Mouse (Mus musculus): ENCODE results near the gene Pip5k1b. TPM values are rescaled to one million over a fixed set of nuclear protein-coding genes. Genes with fewer than 3 reads are reported as not detected.

Gene Pip5k1b
- polyA plus RNA-seq, 1 experiment = 0.68 TPM

DNA sequence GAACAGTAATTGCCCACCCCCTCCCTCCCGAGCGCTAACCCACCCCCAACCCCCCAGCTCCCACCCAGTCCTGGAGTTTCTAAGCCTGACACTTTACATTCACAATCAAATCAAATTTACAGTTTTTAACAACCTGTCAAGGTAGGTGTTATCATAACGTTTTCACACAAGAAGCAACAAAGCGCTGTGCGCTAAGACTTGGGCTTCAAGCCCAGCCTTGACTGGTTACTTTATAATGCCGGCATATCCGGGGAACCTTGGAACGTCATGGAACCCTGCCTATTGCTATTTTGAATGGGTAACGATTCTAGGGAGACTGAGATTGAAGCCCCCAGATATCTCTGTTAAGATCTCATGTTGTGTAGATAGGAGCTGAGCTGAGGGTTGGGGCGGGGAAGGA, 237.5 kb downstream of the Pip5k1b start:
- Histone ChIP-seq H3K27me3 (ENCODE audit: control insufficient read depth, insufficient read depth, insufficient read length) (peaks cover 4% of the 10 kb centered on the region), H3K79me2 (ENCODE audit: control insufficient read depth, insufficient read depth) (no peaks in the 10 kb centered on the region), H3K79me3 (ENCODE audit: low read depth) (no peaks in the 10 kb centered on the region), H3ac (ENCODE audit: control insufficient read depth, insufficient read length, low read depth) (no peak overlapping the region), H3K36me3 (ENCODE audit: control insufficient read depth, insufficient read depth) (no peaks in the 10 kb centered on the region), H3K4me3 (ENCODE audit: insufficient read depth, poor library complexity, severe bottlenecking) (no peak overlapping the region)
- TF ChIP-seq USF1 (IDR thresholded peaks at IDR 0.05; ENCODE audit: low read depth) (no peak), CEBPB (IDR thresholded peaks at IDR 0.05; ENCODE audit: low read depth) (no peak), MYOG (IDR thresholded peaks at IDR 0.05; ENCODE audit: control insufficient read depth, extremely low read depth, insufficient read length) (no peak), MAX (IDR thresholded peaks at IDR 0.05) (no peak), FOSL1 (IDR thresholded peaks at IDR 0.05; ENCODE audit: insufficient read depth, low read length, poor library complexity, severe bottlenecking) (no peak), CTCF (IDR thresholded peaks at IDR 0.05; ENCODE audit: control insufficient read depth, insufficient read depth, insufficient read length) (no peak)

- no peaks in the 10 kb centered on the region for H3K36me3 ChIP-seq (ENCODE audit: control insufficient read depth, insufficient read depth)
- no peak overlapping the region for H3ac ChIP-seq (ENCODE audit: control insufficient read depth, insufficient read length, low read depth)
- peaks cover 4% of the 10 kb centered on the region for H3K27me3 ChIP-seq (ENCODE audit: control insufficient read depth, insufficient read depth, insufficient read length)
- no peaks in the 10 kb centered on the region for H3K79me3 ChIP-seq (ENCODE audit: low read depth)
- no peaks in the 10 kb centered on the region for H3K79me2 ChIP-seq (ENCODE audit: control insufficient read depth, insufficient read depth)
- no peak overlapping the region for H3K4me3 ChIP-seq (ENCODE audit: insufficient read depth, poor library complexity, severe bottlenecking)
- no peak for TF ChIP-seq MAX (IDR thresholded peaks at IDR 0.05)
- TF ChIP-seq MYOD1 (IDR thresholded peaks at IDR 0.05; ENCODE audit: control insufficient read depth, insufficient read length, low read depth) = no peak
- no peak for TF ChIP-seq MYOG (IDR thresholded peaks at IDR 0.05; ENCODE audit: control insufficient read depth, extremely low read depth, insufficient read length)
- TF ChIP-seq USF1 (IDR thresholded peaks at IDR 0.05; ENCODE audit: low read depth) = no peak
- TF ChIP-seq CEBPB (IDR thresholded peaks at IDR 0.05; ENCODE audit: low read depth) = no peak
- no peak for TF ChIP-seq FOSL1 (IDR thresholded peaks at IDR 0.05; ENCODE audit: insufficient read depth, low read length, poor library complexity, severe bottlenecking)
- TF ChIP-seq CTCF (IDR thresholded peaks at IDR 0.05; ENCODE audit: control insufficient read depth, insufficient read depth, insufficient read length) = no peak
Measured at GRCm38 (mm10) chr19:24317731-24318130, 237.9 kb downstream of the Pip5k1b start.

DNA sequence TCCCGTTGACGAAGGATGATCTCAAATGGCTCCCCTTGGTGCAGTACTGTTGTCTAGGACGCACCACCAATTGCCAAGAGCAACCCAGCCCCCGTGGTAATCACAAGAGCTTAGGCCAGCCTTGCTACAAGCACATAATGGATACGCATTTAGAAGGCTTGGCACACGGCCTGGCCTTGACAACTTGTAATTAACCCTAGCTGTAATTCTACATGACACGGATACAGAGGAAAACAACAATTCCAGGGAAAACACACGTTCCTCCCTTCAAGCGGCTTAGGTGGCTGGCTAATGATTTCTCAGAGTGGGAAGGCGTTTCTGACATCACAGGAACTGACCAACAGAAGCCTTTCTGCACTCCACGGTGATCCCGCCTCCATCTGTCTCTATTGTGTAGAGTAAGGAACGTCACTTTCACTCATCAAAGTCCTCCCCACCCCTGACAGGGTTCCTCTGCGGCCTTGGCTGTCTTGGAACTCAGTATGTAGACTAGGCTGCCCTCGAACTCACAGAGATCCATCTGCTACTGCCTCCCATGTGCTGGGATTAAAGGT, 238.6 kb downstream of the Pip5k1b start:
- Histone ChIP-seq H3K4me3 (ENCODE audit: insufficient read depth, poor library complexity, severe bottlenecking) (no peak overlapping the region), H3K36me3 (ENCODE audit: control insufficient read depth, insufficient read depth) (no peaks in the 10 kb centered on the region), H3K79me3 (ENCODE audit: low read depth) (no peaks in the 10 kb centered on the region), H3K79me2 (ENCODE audit: control insufficient read depth, insufficient read depth) (no peaks in the 10 kb centered on the region), H3K27me3 (ENCODE audit: control insufficient read depth, insufficient read depth, insufficient read length) (peaks cover 4% of the 10 kb centered on the region), H3ac (ENCODE audit: control insufficient read depth, insufficient read length, low read depth) (no peak overlapping the region)
- TF ChIP-seq USF1 (IDR thresholded peaks at IDR 0.05; ENCODE audit: low read depth) (no peak), MYOG (IDR thresholded peaks at IDR 0.05; ENCODE audit: control insufficient read depth, extremely low read depth, insufficient read length) (no peak), MAX (IDR thresholded peaks at IDR 0.05) (no peak), CEBPB (IDR thresholded peaks at IDR 0.05; ENCODE audit: low read depth) (no peak), MYOD1 (IDR thresholded peaks at IDR 0.05; ENCODE audit: control insufficient read depth, insufficient read length, low read depth) (no peak), CTCF (IDR thresholded peaks at IDR 0.05; ENCODE audit: control insufficient read depth, insufficient read depth, insufficient read length) (no peak), FOSL1 (IDR thresholded peaks at IDR 0.05; ENCODE audit: insufficient read depth, low read length, poor library complexity, severe bottlenecking) (no peak)

DNA sequence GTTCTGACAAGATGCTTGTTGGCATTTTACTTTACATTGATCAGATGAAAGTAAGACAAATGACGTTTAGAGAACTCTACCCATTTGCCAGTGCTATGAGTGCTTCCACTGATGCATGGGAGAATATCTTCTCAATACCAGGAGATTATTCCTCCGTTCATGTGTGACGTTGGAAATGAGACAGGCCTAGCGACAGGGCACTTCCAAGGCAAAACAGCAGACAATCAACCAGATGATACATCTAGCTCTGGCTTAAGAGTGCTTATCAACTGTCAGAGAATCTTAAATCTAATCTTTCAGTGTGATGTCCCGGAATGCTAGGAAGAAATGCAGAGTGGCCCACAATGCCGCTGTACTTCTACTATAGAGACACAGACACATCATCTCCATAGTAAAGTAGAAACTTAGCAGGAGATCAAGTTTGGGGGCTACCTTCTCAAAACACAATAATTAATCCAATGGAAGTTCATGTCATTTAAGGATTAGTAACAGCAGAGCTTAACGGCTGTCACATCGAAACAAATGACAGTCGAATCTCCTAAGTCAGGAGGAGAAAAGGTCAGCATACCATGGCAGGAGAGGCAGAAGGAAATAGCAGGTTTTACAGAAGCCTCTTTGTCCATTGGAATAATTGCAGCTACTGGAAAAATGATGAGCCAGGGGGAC, 239.5 kb downstream of the Pip5k1b start:
- no peak overlapping the region for H3ac ChIP-seq (ENCODE audit: control insufficient read depth, insufficient read length, low read depth)

DNA sequence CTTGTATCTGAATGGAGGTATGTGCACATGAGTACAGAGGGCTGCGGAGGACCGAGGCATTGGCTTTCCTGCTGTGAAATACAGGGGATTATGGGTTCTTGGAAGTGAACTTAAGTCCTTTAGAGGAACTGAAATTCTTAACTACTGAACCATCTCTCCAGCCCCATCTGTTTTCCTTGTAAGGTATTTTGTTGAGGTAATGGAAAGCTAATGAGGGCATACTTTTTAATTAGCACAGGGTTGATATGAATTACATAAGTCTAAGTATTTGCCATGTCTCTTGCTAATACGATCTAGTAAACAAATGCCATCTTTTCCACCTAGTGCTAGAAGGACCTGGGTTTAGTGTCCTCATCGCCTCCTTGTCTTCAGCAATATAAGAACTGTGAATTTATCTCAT, 240.4 kb downstream of the Pip5k1b start:
- TF ChIP-seq MAX (IDR thresholded peaks at IDR 0.05) (no peak), MYOD1 (IDR thresholded peaks at IDR 0.05; ENCODE audit: control insufficient read depth, insufficient read length, low read depth) (no peak), FOSL1 (IDR thresholded peaks at IDR 0.05; ENCODE audit: insufficient read depth, low read length, poor library complexity, severe bottlenecking) (no peak), CEBPB (IDR thresholded peaks at IDR 0.05; ENCODE audit: low read depth) (no peak), MYOG (IDR thresholded peaks at IDR 0.05; ENCODE audit: control insufficient read depth, extremely low read depth, insufficient read length) (no peak), USF1 (IDR thresholded peaks at IDR 0.05; ENCODE audit: low read depth) (no peak), CTCF (IDR thresholded peaks at IDR 0.05; ENCODE audit: control insufficient read depth, insufficient read depth, insufficient read length) (no peak)
- Histone ChIP-seq H3K27me3 (ENCODE audit: control insufficient read depth, insufficient read depth, insufficient read length) (peaks cover 4% of the 10 kb centered on the region), H3K79me3 (ENCODE audit: low read depth) (no peaks in the 10 kb centered on the region), H3K36me3 (ENCODE audit: control insufficient read depth, insufficient read depth) (no peaks in the 10 kb centered on the region), H3K79me2 (ENCODE audit: control insufficient read depth, insufficient read depth) (no peaks in the 10 kb centered on the region), H3ac (ENCODE audit: control insufficient read depth, insufficient read length, low read depth) (no peak overlapping the region), H3K4me3 (ENCODE audit: insufficient read depth, poor library complexity, severe bottlenecking) (no peak overlapping the region)

More for the DNA sequence above, 239.5 kb downstream of the Pip5k1b start:
- TF ChIP-seq CTCF (IDR thresholded peaks at IDR 0.05; ENCODE audit: control insufficient read depth, insufficient read depth, insufficient read length) (no peak), CEBPB (IDR thresholded peaks at IDR 0.05; ENCODE audit: low read depth) (no peak)
- H3K4me3 ChIP-seq (ENCODE audit: insufficient read depth, poor library complexity, severe bottlenecking) = no peak overlapping the region
- no peaks in the 10 kb centered on the region for H3K36me3 ChIP-seq (ENCODE audit: control insufficient read depth, insufficient read depth)
- peaks cover 4% of the 10 kb centered on the region for H3K27me3 ChIP-seq (ENCODE audit: control insufficient read depth, insufficient read depth, insufficient read length)
- no peaks in the 10 kb centered on the region for H3K79me3 ChIP-seq (ENCODE audit: low read depth)
- no peaks in the 10 kb centered on the region for H3K79me2 ChIP-seq (ENCODE audit: control insufficient read depth, insufficient read depth)

- H3K4me3 ChIP-seq (ENCODE audit: insufficient read depth, poor library complexity, severe bottlenecking) = no peak overlapping the region
- no peak for TF ChIP-seq USF1 (IDR thresholded peaks at IDR 0.05; ENCODE audit: low read depth)
- TF ChIP-seq MYOD1 (IDR thresholded peaks at IDR 0.05; ENCODE audit: control insufficient read depth, insufficient read length, low read depth) = no peak
- no peak for TF ChIP-seq CTCF (IDR thresholded peaks at IDR 0.05; ENCODE audit: control insufficient read depth, insufficient read depth, insufficient read length)
- no peak for TF ChIP-seq CEBPB (IDR thresholded peaks at IDR 0.05; ENCODE audit: low read depth)
- no peak for TF ChIP-seq MYOG (IDR thresholded peaks at IDR 0.05; ENCODE audit: control insufficient read depth, extremely low read depth, insufficient read length)
- TF ChIP-seq MAX (IDR thresholded peaks at IDR 0.05) = no peak
- TF ChIP-seq FOSL1 (IDR thresholded peaks at IDR 0.05; ENCODE audit: insufficient read depth, low read length, poor library complexity, severe bottlenecking) = no peak
- no peak overlapping the region for H3ac ChIP-seq (ENCODE audit: control insufficient read depth, insufficient read length, low read depth)
Measured at GRCm38 (mm10) chr19:24314676-24315075, 241.0 kb downstream of the Pip5k1b start.

More at GRCm38 (mm10) chr19:24314676-24315075, 241.0 kb downstream of the Pip5k1b start:
- Histone ChIP-seq H3K36me3 (ENCODE audit: control insufficient read depth, insufficient read depth) (no peaks in the 10 kb centered on the region), H3K27me3 (ENCODE audit: control insufficient read depth, insufficient read depth, insufficient read length) (peaks cover 4% of the 10 kb centered on the region), H3K79me2 (ENCODE audit: control insufficient read depth, insufficient read depth) (no peaks in the 10 kb centered on the region), H3K79me3 (ENCODE audit: low read depth) (no peaks in the 10 kb centered on the region)
